Mouse (Mus musculus) cerebral cortex, adult 2 months (tissue): ENCODE measurements around the gene Pde7b.

ENCODE experiments used
- WGBS: fragments of 180-500 bp; shearing (Covaris S2); methylation state at CpG from one replicate; pipeline ENCODE4 v1.1.7; 2018; 5-methylcytosine and 5-hydroxymethylcytosine counted together

Pde7b gene

DNA sequence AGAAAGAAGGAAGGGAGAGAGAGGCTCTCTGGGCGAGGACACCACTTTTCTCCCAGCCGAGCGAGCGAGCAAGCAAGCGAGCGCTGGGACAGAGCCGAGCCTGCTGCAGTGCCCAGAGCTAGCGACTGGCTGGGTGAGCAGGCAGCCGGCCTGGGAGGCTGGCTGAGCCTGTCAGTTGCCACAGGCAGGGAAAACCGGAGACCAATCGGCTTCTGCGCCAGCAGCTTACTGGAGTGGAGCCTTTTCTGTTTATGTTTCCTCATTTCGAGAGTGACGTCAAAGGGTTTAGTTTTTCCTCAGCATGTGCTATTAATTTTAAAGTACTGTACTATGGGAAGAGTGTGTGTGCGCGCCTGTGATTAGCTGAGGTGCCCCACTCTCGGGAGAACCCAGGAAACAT lies at the start of gene Pde7b:
Gene Pde7b (minus strand): TSS at position 173 of the 400 bp plus-strand sequence.
- 3% methylated on average over 17 of the region's 17 CpGs for WGBS

DNA sequence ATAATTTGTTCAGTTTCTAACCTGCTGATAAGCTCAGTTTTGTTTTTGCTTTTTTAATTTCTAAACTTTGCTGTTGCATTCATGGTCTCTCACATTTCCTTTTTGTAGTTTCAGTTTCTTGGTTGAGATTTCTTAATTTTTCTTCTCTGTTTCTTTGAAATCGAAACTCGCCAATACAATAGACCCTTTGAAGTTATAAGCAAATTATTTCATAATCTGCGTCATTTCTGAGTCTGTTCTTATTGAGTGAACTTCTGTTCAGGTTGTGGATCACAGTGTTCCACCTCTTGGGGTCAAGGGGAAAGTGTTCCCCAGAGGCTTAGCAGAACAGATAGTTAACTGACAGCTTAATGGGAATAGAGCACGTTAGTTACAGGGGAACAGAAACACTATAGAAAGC lies 47.2 kb upstream of the Pde7b start:
- WGBS = 85% methylated on average over 4 of the region's 4 CpGs

DNA sequence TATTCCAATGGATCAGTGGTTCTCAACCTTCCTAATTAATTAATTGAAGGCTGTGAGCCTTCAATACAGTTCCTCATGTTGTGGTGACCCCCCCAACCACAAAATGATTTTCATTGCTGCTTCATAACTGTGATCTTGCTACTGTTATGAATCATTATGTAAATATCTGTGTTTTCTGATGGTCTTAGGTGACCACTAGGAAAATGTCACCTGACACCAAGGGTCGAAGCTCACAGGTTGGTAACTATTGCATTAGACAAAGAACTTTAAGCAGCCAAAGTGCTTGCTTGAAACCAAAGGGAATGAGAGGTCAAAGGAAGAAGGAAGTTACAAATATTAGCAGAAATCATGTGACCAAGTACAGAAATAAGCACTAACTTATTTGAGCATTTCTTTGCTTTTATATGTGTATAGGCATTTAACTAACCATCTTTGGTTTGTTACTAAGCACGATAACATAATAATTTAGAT lies 45.6 kb upstream of the Pde7b start:
- 90% methylated on average over 2 of the region's 2 CpGs for WGBS

DNA sequence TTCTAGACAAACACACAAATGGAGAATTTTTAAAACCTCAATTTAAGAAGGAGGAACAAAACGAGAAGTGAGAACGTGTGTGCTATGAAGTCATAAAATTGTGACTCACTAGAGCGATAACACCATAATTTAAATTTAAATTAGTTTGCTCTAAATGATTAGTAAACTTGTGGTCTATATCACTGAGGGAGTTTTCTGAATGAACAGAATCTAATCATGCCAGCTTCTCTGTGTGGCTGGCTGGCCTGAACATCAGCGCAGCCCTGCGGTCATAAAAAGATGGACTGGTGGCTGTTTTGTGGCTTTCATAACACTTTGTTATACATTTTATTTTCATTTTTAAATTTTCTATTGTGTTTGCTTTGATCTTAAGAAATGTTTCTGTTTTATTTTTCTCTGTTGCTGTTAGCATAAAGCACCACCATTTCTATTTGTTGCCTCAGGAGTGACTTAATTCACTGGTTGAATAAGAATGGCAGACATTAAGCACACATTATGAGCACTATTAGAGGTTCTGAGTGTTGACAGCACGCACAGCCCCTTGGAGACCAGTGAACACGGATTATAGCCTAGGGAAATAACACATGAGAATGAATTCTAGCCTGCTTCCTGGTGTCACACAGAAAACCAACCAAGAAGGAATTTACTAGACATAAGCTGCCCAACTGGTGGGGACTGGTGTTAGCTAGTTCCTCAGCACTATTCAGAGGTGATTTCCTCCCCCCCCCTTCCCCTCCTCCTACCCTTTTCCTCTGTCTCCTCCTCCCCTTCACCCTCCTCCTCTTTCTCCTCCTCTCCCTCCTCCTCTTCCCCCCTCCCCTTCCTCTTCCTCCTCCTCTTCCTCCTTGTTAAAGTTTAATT lies 44.9 kb upstream of the Pde7b start:
- 83% methylated on average over 7 of the region's 7 CpGs for WGBS

DNA sequence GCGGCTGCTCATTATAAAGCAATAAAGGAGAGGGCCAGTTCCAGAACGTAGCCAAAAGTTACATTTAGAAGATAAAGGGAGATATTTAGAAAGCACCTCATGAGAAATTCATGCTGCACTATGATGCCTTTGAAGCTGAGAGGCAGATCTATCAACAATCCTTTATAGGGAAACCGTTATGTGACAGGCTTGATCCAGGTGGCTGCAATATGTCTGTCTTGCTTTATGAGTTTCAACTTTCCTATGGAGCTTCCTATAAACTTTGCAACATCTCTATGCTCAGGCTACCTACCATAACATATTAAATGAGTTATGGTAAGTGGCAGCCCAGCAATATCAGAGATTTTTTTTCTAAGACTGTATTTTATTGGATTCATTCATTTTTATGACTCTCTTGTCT lies 39.5 kb upstream of the Pde7b start:
- 88% methylated on average over 3 of the region's 3 CpGs for WGBS

DNA sequence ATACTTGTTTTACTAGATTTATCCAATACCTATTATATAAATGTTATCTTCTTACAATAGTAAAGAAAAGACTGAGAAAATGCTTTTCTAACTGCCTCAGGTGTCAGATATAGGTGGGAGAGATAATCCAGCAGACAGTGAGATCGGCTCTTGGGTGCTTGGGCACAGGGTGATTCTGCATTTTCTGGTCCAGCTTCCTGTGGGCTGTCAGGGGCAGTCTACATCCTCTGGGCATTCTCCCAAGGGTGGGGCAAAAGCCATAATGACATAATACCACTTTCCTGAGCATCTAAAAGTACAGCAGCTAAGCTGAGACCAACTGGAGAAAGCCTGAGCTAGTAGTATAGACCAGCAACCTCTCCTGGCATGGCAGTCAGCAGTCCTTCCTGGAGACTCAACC lies 34.1 kb upstream of the Pde7b start:
- WGBS = 88% methylated on average over 1 of the region's 1 CpGs

DNA sequence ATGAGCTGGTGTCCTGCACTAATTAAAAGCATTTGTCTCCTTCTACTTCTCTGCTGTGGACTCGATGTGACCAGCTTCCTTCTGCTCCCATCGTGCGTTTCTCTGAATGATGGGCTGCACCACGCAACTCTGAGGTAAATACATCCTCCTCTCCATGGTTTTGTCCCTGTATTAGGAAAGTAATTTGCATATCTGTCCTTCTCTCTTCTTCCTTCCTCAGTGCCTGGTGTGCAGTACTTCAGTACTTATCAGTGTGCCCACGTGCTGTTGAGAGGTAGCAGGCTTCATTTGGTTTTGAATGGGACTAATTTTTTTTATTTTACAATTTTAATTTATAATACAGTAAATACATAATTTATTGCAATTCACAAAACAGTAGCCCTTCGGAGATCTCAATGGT lies 33.4 kb upstream of the Pde7b start:
- 92% methylated on average over 6 of the region's 6 CpGs for WGBS

DNA sequence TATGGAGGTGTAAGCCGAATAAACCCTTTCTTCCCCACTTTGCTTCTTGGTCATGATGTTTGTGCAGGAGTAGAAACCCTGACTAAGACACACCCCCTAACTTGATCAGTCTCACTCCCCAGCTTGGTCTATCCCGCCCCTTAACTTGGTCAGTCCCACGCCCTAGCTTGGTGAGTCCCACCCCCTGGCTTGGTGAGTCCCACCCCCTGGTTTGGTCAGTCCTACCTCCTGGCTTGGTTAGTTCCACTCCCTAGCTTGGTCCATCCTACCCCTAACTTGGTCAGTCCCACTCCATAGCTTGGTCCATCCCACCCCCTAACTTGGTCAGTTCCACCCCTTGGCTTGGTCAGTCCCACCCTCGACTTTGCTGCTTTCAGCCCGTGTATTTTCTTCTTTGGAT lies 31.3 kb upstream of the Pde7b start:
- 93% methylated on average over 5 of the region's 5 CpGs for WGBS

DNA sequence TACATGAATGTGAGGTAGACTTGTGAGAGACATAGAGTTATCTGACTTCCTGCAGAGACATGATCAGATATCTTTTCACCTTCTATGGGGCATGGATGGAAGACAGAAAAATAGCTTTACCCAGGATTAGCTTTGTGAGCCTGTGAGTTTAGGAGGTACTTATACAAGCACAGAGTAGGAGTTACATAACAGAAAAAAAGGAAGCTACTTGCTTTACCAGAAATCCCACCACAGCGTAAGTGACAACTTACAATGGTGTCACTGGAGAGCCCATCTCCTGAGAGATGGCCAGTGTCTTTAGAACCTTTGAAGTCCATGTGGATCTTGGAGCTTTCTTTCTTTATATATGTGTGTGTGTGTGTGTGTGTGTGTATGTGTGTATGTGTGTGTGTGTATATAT lies 28.0 kb upstream of the Pde7b start:
- WGBS = 90% methylated on average over 1 of the region's 1 CpGs

DNA sequence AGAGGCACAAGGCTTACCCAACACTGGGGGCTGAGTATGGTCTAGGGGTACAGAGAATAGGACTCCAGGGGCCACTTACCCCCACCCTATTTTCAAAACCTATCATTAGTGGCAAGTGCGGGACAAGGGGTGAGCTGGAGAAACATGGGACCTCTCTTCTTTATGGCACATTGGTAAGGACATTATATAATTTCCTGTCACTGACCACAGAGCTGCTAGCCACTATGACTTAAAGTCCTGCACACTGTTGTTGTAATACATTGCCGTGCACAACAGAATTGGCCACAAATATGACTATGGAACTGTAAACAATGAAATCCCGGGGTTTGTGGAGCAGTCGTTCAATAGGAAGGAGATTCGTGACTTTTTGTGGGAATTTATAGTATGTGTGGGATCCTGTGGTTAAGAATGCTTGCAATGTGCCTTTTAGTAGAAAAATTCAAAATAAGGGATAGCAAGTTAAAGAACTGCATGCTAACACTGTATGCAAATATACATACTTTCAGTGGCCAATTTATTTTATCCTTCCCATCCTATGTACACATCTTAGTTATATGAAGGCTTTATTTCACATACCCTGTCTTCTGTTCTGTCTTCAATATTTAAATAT lies 25.9 kb upstream of the Pde7b start:
- WGBS = 63% methylated on average over 5 of the region's 5 CpGs

DNA sequence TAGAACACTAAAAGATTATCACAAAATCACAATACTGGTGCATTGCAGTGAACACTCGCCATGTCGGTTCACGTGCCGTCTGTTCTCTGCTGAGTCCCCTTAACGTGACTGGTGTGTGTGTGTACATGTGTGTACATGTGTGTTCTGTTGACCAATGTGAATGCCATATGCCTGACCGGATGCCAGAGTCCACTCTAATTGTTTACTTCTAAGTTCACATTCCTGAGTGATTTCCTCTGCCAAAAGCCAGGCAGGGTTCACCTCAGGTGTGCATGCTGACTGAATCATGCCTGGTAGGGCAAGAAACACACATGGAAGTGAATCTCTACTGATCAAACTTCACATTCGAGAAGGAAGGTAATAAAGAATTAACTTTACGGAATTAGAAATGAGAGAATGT lies 24.1 kb upstream of the Pde7b start:
- 94% methylated on average over 8 of the region's 8 CpGs for WGBS

DNA sequence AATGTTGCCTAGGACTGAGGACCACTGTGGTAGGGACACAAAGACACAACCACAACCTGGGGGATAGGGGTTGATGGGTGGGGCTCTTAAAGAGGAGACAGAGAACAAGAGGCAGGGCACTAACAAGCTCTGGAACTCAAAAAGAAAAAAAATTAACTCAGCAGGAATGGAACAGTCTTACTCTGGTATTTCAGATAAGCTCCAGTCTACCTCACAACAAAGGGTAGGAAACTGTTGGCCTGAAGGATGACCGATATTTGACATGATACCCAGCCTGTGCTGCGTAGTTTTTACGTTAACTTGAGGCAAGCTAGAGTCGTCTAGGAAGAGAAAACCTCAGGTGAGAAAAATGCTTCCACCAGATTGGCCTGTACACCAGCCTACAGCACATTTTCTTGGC lies 22.4 kb upstream of the Pde7b start:
- 97% methylated on average over 4 of the region's 4 CpGs for WGBS

DNA sequence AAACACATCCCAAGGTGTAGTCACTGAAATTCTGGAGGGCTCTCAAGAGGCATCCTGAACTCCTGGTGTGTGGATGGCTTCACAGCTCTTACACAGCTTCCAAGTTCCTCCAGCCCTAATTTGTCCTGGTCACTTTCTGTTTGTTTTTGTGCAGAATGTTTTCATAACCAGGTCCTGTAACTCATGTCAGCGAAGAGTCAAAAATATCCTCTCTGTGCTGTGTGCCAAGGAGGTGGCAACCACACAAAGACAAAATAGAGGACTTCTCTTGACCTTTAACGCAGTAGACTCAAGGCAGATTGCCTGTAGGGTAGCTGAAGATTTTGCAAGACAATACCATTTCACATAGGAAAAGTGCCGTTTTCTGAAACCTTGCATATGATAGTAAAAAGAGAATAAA lies 14.9 kb upstream of the Pde7b start:
- WGBS = 83% methylated on average over 3 of the region's 3 CpGs

DNA sequence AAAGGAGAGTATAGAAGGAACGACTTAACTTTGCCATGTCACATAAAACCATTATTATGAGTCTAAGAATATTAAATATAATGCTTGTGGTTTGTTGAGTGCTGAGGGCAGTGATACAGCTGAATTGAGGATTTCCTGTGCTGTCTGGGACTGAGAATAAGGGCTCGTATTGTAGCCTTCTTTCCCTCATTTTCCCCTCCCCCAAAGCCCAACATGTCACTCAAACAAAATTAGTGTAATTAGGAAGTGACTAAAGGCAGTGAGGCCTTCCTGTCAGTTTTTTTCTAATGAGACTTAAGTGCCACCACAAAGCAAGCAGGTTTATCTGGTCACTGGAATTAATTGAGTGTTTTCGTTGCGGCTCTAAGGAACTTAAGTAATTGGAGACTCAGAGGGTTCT lies 12.3 kb upstream of the Pde7b start:
- WGBS = 67% methylated on average over 4 of the region's 4 CpGs

DNA sequence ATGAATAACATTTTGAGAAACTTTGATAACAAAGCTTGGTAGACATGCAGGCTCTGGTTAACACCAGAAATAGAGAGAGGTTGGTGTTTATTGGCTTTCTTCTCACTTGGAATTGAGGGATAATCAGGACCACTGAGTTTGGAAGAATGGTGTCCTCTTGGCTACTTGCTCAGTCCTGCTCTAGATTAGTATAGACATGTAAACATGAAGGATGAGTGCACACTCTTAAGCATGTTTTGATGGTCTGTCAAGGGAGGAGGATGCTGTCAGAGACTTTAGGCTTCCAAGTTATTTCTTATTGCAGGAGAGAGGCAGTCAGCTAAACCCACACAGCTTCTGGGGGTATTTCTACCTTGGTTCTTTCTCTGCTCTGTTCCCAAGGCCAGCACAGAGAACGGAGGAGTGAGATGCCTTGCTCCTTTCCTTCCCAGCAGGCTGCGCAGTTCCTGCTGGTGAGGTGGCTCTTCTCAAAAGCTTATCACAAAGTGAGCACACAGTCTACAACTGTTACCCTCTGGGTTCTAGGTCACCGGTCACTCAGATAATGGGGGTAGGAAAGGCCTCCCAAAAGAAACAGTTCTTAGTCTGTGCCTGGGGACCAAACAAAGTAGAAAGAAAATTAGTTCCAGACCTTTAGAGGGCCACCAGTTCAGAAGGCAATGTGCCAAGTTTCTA lies 11.0 kb upstream of the Pde7b start:
- WGBS = 63% methylated on average over 3 of the region's 3 CpGs

DNA sequence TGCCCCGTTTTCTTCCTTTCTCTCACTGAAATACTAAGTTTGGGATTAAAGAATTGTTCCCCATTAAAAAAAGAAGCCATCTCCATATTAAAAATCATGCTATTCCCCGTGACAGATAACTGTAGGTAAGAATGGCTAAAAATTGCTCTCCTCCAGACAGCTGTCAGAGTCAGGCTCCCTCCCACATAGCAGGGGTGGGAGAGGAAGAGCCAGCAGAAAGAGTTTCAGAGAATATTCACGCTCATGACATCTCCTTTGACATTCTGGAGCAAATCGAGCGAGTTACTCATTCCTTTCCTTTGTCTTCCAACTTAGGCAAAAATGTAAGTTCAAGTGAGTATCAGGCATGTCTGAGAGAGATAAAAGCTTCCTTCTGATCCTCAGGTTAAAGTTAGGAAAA lies 8.7 kb upstream of the Pde7b start:
- WGBS = 54% methylated on average over 5 of the region's 5 CpGs

DNA sequence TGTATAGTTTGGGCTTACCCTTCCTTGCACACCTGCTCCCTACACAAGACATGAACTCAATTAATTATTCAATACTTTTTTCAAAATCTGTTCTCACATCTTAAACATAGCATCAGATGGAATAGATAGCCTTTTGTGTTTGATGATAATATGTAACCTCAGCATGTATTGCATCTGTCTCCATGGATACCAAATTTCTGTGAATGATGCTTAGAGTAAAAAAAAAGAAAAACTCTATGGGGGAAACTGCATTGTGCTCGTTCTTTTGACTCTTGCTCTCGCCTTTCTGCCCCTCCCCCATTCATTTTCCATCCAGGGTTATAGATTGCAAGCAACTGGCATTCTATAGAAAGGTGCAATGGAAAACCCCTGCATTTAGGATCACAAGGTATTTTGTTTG lies 7.3 kb upstream of the Pde7b start:
- 57% methylated on average over 2 of the region's 2 CpGs for WGBS

DNA sequence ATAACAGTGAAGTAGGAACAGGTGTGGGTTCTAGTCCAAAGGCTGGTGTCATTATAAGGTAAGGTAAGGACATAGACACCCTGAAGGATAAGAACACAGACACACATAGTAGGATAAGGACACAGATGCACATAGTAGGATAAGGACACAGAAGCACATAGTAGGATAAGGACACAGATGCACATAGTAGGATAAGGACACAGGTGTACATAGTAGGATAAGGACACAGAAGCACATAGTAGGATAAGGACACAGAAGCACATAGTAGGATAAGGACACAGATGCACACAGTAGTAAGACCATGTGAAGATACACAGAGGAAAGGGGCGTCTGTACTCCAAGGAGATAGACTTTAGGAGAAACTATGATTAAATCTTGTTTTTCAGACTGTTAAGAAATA lies 5.2 kb upstream of the Pde7b start:
- 91% methylated on average over 1 of the region's 1 CpGs for whole genome bisulfite sequencing

DNA sequence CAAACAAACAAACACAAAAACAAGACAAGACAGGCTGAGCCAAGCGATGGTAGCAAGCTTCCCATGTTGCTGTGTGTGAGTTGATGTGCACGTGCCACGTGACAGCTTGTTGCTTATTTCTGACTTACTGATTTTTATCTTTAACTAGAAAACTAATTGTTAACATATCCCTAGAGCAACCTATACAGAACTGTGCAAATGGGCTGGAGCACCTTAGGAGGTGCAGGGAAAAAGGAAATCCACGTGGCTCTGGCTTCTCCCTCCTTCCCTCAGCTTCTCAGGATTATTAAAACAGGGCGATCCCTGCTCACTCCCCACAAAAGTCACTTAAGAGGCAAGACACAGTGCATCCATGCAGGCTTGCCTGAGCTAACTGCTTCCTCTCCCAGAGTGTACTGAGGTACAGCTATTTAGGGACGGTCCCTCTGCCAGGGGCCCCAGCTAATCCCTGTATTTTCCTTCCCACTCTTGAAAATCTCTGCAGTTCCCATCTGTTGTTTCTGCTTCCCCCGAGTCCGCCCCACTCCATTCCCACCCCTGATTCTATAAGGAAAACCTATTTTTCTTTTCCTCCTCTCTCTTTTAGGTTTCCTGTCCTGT lies 606 bp upstream of the Pde7b start:
- 36% methylated on average over 8 of the region's 8 CpGs for WGBS

DNA sequence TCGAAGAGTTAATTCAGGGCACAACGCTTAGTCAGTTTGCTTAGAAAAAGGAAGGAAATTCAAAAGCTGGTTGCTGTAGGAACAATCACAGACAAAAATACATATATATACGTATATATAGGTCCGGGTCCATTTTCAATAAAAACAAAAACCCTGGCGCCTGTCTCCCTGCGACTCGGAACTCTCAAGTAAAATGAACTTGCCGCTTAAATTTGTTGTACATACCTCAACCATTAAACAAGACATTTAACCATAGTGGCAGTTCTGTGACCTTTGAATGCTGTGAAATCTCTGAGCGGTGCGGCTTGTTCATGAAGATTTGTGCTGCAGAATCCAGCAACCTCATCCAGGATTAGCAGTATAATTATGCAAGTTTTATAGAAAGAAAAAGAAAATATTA lies 427 bp downstream of the Pde7b start:
- 4% methylated on average over 10 of the region's 10 CpGs for WGBS

DNA sequence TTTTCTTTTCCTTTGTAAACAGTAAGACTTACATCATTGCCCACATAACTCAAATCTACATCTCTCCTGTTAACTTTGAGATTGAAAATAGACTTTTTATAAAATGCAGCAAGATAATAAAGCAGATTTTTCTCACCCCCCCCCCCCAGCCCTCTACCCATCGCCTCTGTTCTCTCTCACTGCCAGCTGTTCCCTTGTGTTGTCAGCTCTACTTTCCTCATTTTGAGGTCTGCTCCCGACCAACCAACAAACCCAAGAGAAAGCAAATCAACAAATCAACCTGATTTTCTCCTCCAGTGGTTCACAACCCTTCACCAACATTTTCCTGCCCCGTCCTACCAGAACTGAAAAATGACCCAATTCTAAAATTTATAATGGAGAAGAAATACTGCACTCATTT lies 916 bp downstream of the Pde7b start:
- WGBS = 9% methylated on average over 3 of the region's 3 CpGs

DNA sequence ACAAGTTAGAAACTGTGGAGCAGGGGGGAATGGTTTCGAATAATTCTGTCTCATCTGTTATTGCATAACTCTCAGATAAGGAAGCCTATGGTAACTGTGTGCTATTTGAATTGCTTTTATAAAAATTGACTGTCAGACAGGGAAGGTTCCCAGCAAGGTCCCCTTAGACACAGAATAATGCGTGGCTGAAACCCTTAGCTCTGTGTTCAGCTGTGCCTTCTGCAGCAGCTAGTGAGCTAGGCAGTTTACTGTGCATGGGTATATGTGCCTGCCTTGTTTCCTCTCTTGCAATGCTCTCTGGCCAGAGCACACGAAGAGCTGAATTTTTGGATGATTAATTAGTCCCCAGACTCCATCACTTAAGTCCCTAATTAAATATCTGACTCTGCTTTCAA lies 1.4 kb downstream of the Pde7b start:
- WGBS = 12% methylated on average over 3 of the region's 3 CpGs
